Mouse (Mus musculus): ENCODE measurements around the gene Alcam. TPM values are rescaled to one million over a fixed set of nuclear protein-coding genes. Genes with fewer than 3 reads are reported as not detected.

Alcam gene
- polyA plus RNA-seq, 1 experiment from 2014 or later = 29.4 TPM

DNA sequence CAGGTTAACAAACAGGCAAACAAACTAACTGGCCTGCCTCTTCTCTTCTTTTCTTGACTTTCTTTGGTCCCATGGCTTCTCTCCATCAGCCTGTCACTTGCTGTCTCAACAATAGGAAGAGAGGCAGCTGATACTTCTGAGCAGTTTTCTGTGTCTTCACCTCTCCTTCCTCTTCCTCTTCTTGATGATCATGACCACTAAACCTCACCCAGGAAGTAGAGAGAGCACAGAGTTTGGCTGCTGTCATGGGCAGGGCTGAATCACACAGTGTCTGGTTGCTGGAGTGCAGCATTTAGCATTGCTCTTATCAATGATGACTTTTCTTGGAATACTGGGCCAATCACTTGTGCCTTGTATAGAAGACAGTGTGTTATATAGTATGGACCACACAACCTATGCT is 14.6 kb upstream of the Alcam start:
- no peak overlapping the region for H3K4me3 ChIP-seq (ENCODE audit: low read depth, low read length)
- no peak overlapping the region for H3K27ac ChIP-seq (ENCODE audit: low read depth, low read length)
- H3K27me3 ChIP-seq (ENCODE audit: control insufficient read depth, insufficient read depth, low read length) = no peaks in the 10 kb centered on the region
- DNase-seq (ENCODE audit: low spot score) (no peak), ATAC-seq (ENCODE audit: insufficient read depth, low FRiP score, low TSS enrichment) (no peak)
- no peaks in the 10 kb centered on the region for H3K9me3 ChIP-seq (ENCODE audit: control insufficient read depth, low read length)
- no peak overlapping the region for H3K4me2 ChIP-seq (ENCODE audit: low read depth)
- no peak overlapping the region for H3K9ac ChIP-seq (ENCODE audit: low read length)
- H3K4me1 ChIP-seq (ENCODE audit: control insufficient read depth, insufficient read depth, low read length) = no peaks in the 10 kb centered on the region
- no peaks in the 10 kb centered on the region for H3K36me3 ChIP-seq (ENCODE audit: control insufficient read depth, insufficient read depth, low read length)

DNA sequence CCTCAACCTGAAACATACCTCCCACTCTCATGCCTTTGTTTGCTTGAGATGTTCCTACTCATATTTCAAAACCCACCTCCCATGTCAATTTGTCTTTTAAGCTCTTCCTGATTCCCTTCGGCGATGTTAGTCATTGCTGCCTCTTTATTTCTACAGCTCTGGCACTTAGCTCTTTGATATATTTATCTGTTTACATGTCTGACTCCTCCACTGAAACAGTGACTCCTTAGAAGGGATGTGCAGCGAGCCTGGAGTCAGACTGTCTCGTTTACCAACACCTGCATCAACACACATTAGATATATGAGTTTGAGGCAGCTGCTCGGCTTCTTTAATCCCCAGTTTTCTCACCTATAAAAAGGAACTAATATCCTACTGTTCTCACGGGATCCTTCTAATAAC is 12.9 kb upstream of the Alcam start:
- Histone ChIP-seq H3K4me1 (ENCODE audit: control insufficient read depth, insufficient read depth, low read length) (no peaks in the 10 kb centered on the region), H3K4me3 (ENCODE audit: low read depth, low read length) (no peak overlapping the region), H3K36me3 (ENCODE audit: control insufficient read depth, insufficient read depth, low read length) (no peaks in the 10 kb centered on the region), H3K4me2 (ENCODE audit: low read depth) (no peak overlapping the region), H3K9ac (ENCODE audit: low read length) (no peak overlapping the region), H3K27me3 (ENCODE audit: control insufficient read depth, insufficient read depth, low read length) (no peaks in the 10 kb centered on the region), H3K9me3 (ENCODE audit: control insufficient read depth, low read length) (no peaks in the 10 kb centered on the region), H3K27ac (ENCODE audit: low read depth, low read length) (no peak overlapping the region)
- DNase-seq (ENCODE audit: low spot score) (no peak), ATAC-seq (ENCODE audit: insufficient read depth, low FRiP score, low TSS enrichment) (no peak)
- WGBS = 86% methylated on average over 6 of the region's 6 CpGs

DNA sequence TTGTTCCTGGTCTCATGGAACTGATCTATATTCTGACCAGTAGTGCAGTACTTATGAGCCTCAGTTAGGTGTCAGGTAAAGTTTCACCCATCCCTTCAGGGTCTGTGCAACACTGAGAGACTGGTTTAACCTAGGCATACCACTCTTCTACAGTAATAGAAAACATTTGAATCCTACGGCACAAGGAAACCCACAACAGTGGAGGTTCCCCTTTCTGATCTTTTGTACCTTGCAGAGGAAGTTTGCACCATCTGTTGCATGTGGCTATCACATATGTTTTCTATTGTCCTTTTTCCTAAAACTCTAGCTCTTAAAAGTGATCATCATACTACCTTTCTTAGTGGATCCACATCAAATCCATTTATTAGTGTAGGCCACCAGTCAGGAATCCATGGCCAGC is 10.7 kb upstream of the Alcam start:
- DNase-seq (ENCODE audit: low spot score) = no peak
- WGBS = 93% methylated on average over 1 of the region's 1 CpGs
- H3K4me3 ChIP-seq (ENCODE audit: low read depth, low read length) = no peak overlapping the region

DNA sequence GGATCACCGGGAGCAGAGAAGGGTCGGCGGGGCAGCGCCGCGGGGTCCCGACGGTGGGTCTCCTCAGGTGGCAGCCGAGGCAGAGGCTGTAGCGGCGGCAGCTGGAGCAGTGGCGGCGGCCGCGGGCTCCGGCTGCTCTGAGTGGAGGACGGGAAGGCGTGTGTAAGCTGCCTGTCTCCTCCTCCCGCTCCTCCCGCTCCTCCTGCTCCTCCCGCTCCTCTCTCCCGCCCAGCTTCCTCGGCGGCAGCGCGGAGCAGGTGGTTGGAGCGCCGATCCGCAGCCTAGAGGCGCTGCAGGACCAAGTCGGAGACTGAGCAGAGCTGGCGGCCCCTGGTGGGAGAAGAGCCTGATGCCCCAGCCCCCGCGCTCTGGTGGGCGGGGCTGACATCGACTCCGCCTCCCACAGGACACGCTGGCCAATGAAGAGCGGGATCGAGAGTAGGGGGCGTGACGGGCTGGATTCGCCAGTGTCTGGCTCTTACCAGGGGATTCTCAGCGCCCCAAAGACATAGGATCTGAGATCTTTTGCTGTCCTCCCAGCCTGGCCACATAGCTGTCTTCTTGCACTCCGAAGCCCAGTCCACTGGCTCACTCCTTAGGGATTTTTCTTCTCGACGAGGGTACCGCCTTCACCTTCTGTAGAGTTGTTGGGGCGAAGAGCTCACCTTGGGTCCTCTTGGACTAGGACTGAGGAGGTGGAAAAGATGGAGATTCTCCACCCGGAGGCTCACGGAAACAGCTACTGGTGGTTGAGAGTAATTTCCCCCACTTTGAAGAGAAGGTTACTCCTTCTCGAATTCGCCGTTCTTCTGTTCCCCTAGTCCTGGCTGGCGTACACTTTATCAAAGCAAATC is 785 bp downstream of the Alcam start:
- Histone ChIP-seq H3K4me1 (ENCODE audit: control insufficient read depth, insufficient read depth, low read length) (peaks cover 6% of the 10 kb centered on the region; the same call in 1 of the 2 replicates), H3K36me3 (ENCODE audit: control insufficient read depth, insufficient read depth, low read length) (no peaks in the 10 kb centered on the region), H3K9ac (ENCODE audit: low read length) (peak overlapping the region; percentile 38; the same call in 1 of the 2 replicates), H3K27me3 (ENCODE audit: control insufficient read depth, insufficient read depth, low read length) (peaks cover 9% of the 10 kb centered on the region; the same call in 1 of the 2 replicates), H3K4me3 (ENCODE audit: low read depth, low read length) (peak overlapping the region; percentile 52), H3K4me2 (ENCODE audit: low read depth) (peak overlapping the region; percentile 60), H3K27ac (ENCODE audit: low read depth, low read length) (no peak overlapping the region), H3K9me3 (ENCODE audit: control insufficient read depth, low read length) (no peaks in the 10 kb centered on the region)
- peak; percentile 99 for DNase-seq (ENCODE audit: low spot score)
- under 1% methylated on average over 49 of the region's 55 CpGs for WGBS
- ATAC-seq (ENCODE audit: insufficient read depth, low FRiP score, low TSS enrichment) = peak; percentile 98

More for the DNA sequence above, 10.7 kb upstream of the Alcam start:
- Histone ChIP-seq H3K9ac (ENCODE audit: low read length) (no peak overlapping the region), H3K4me2 (ENCODE audit: low read depth) (no peak overlapping the region), H3K36me3 (ENCODE audit: control insufficient read depth, insufficient read depth, low read length) (no peaks in the 10 kb centered on the region), H3K27ac (ENCODE audit: low read depth, low read length) (no peak overlapping the region), H3K4me1 (ENCODE audit: control insufficient read depth, insufficient read depth, low read length) (no peaks in the 10 kb centered on the region), H3K27me3 (ENCODE audit: control insufficient read depth, insufficient read depth, low read length) (no peaks in the 10 kb centered on the region), H3K9me3 (ENCODE audit: control insufficient read depth, low read length) (no peaks in the 10 kb centered on the region)
- no peak for ATAC-seq (ENCODE audit: insufficient read depth, low FRiP score, low TSS enrichment)

DNA sequence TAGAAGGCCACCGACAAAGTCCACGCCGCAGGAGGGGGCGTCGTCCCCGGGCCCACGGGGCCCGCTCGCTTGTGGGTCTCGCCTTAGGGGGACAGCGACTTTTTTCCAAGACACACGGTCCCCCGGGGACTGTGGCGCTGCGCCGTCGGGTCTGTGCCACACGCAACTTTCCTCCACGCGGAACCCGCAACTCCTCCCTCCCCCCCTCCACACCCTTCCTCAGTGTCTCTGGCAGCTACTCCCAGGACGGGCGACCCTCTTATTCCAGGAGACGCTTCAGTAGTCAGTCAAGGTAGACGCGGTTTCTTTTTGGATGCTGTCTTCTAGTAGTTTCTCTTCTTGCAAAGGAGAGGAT is 1.4 kb downstream of the Alcam start:
- under 1% methylated on average over 26 of the region's 26 CpGs for WGBS

DNA sequence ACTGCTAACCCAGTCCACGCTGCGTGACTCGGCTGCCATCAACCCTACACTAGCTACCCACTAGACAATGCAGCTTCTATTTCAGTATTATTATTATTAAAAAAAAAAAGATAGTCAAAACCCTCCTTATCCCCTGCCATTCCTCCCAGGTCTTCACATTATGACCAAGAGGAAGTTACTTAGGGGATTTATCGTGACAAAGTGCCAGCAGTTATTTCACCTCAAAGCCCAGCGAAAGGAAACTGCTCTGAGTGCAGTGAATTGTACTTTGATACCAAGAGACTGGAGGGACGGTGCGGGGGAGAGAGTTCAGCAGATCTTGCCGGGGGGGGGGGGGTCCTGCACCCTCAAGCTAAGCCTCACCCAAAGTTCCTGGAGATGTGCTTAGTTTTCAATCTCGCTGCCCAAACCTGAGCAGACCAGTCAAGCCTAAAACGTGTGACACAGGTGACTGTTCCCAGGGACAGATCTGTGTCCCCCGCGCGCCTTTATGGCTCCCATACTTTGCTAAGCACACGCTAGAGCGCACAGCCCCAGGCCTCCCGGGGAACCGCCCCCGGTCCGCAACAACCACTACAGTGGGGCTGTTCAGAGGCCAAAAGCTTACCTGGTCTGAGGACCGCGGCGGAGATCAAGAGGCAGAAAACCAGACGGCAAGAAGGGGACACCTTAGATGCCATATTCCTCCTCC is 1.9 kb downstream of the Alcam start:
- Histone ChIP-seq H3K9me3 (ENCODE audit: control insufficient read depth, low read length) (no peaks in the 10 kb centered on the region), H3K4me1 (ENCODE audit: control insufficient read depth, insufficient read depth, low read length) (peaks cover 6% of the 10 kb centered on the region; the same call in 1 of the 2 replicates), H3K27me3 (ENCODE audit: control insufficient read depth, insufficient read depth, low read length) (peaks cover 9% of the 10 kb centered on the region; the same call in 1 of the 2 replicates), H3K4me2 (ENCODE audit: low read depth) (peak overlapping the region; percentile 60), H3K9ac (ENCODE audit: low read length) (peak overlapping the region; percentile 38), H3K27ac (ENCODE audit: low read depth, low read length) (no peak overlapping the region), H3K36me3 (ENCODE audit: control insufficient read depth, insufficient read depth, low read length) (no peaks in the 10 kb centered on the region), H3K4me3 (ENCODE audit: low read depth, low read length) (peak overlapping the region; percentile 52)
- WGBS = under 1% methylated on average over 23 of the region's 23 CpGs
- ATAC-seq (ENCODE audit: insufficient read depth, low FRiP score, low TSS enrichment) (no peak), DNase-seq (ENCODE audit: low spot score) (peak; percentile 21)

More for the DNA sequence above, 1.4 kb downstream of the Alcam start:
- Histone ChIP-seq H3K4me3 (ENCODE audit: low read depth, low read length) (peak overlapping the region; percentile 52), H3K4me2 (ENCODE audit: low read depth) (peak overlapping the region; percentile 60), H3K27me3 (ENCODE audit: control insufficient read depth, insufficient read depth, low read length) (peaks cover 9% of the 10 kb centered on the region; the same call in 1 of the 2 replicates), H3K27ac (ENCODE audit: low read depth, low read length) (no peak overlapping the region), H3K36me3 (ENCODE audit: control insufficient read depth, insufficient read depth, low read length) (no peaks in the 10 kb centered on the region), H3K4me1 (ENCODE audit: control insufficient read depth, insufficient read depth, low read length) (peaks cover 6% of the 10 kb centered on the region; the same call in 1 of the 2 replicates), H3K9ac (ENCODE audit: low read length) (peak overlapping the region; percentile 38), H3K9me3 (ENCODE audit: control insufficient read depth, low read length) (no peaks in the 10 kb centered on the region)
- ATAC-seq (ENCODE audit: insufficient read depth, low FRiP score, low TSS enrichment) = peak; percentile 13
- no peak for DNase-seq (ENCODE audit: low spot score)

DNA sequence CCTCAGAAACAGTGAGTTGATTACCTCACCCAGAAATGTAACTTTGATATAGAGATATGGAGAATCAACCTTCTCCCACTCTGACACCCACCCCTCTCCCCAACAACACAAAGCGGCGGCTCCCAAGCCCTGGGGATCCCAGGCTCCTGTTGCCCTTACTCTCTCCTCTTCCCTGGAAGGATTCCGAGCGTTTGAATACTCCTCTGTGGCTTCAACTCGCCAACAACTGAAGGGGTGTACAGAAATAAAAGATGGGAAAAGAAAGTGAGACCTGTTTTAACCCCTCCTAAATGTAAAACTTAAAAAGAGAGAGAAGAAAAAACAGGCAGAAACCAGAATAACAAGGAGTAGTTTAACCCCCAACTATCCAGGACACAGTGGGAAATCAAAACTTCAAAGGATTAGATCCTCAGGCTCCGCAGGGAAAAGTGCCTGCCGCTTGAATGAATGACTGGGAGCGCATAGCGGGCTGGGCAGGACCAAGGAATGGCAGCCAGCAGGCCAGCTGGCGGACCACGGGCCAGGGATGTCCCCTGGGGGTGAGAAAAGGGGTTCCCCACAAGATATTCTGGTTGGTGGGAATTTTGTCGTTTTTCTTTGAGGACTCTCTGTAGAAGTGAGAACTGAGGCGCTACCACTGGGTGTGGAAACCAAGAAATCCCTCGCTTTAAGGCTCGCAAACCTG is 2.6 kb downstream of the Alcam start:
- no peak for ATAC-seq (ENCODE audit: insufficient read depth, low FRiP score, low TSS enrichment)
- Histone ChIP-seq H3K4me1 (ENCODE audit: control insufficient read depth, insufficient read depth, low read length) (peaks cover 6% of the 10 kb centered on the region; the same call in 1 of the 2 replicates), H3K27ac (ENCODE audit: low read depth, low read length) (no peak overlapping the region), H3K9ac (ENCODE audit: low read length) (no peak overlapping the region), H3K4me2 (ENCODE audit: low read depth) (peak overlapping the region; percentile 60), H3K36me3 (ENCODE audit: control insufficient read depth, insufficient read depth, low read length) (no peaks in the 10 kb centered on the region), H3K9me3 (ENCODE audit: control insufficient read depth, low read length) (no peaks in the 10 kb centered on the region), H3K27me3 (ENCODE audit: control insufficient read depth, insufficient read depth, low read length) (peaks cover 9% of the 10 kb centered on the region; the same call in 1 of the 2 replicates), H3K4me3 (ENCODE audit: low read depth, low read length) (peak overlapping the region; percentile 52)
- peak; percentile 48 for DNase-seq (ENCODE audit: low spot score)
- WGBS = under 1% methylated on average over 15 of the region's 15 CpGs

DNA sequence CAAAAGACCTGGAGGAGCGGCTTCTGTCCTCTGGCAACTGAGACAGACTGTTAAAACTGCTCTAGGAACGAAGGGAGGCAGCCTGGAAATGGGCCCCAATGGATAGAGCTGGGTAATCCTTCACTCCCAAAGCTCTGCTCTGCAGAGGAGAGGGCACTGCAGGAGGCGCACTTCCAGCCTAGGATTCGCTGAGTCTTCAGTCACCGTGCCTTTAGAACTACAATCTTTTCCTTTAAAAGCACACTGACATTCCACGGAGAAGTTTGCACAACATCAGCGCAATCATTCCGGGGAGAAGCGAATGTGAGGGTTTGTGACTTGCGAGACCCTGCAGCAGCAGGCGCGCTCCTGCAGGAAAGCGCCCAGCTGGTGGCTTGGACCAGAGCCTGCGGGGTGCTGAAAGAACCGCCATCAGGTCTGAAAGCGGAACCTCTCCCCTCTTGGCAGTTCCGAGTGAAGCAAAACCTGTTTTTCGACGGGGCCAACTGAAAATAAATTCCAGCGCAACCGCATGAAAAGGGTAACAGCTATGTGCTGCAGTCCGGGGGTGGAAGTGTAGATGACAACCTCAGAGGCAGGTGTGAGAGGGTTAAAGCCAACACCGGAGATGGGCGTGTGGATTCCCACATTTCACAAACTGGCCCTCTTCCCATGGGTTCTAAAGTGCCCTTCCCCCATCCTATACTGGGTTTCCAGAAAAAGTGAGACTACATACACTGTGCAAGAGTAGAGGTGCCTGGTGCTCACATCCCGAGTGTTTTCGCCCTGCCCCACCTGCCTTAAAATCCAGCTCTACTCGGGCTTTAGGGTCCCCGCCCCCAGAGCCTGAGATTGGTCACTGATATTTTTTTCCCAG is 3.4 kb downstream of the Alcam start:
- Histone ChIP-seq H3K36me3 (ENCODE audit: control insufficient read depth, insufficient read depth, low read length) (no peaks in the 10 kb centered on the region), H3K4me2 (ENCODE audit: low read depth) (peak overlapping the region; percentile 60), H3K9me3 (ENCODE audit: control insufficient read depth, low read length) (no peaks in the 10 kb centered on the region), H3K9ac (ENCODE audit: low read length) (peak overlapping the region; percentile 39; the same call in 1 of the 2 replicates), H3K4me3 (ENCODE audit: low read depth, low read length) (peak overlapping the region; percentile 52), H3K4me1 (ENCODE audit: control insufficient read depth, insufficient read depth, low read length) (peaks cover 6% of the 10 kb centered on the region; the same call in 1 of the 2 replicates), H3K27me3 (ENCODE audit: control insufficient read depth, insufficient read depth, low read length) (peaks cover 9% of the 10 kb centered on the region; the same call in 1 of the 2 replicates), H3K27ac (ENCODE audit: low read depth, low read length) (no peak overlapping the region)
- DNase-seq (ENCODE audit: low spot score) = peak; percentile 60
- WGBS = under 1% methylated on average over 28 of the region's 28 CpGs
- ATAC-seq (ENCODE audit: insufficient read depth, low FRiP score, low TSS enrichment) = no peak

Data from neural tube, embryonic 11.5 days (tissue).